Mouse (Mus musculus) hindbrain, embryonic 11.5 days (tissue): ENCODE data around the gene 1700017B05Rik. TPM values are rescaled to one million over a fixed set of nuclear protein-coding genes. Genes with fewer than 3 reads are reported as not detected.

ENCODE experiments used
- ATAC-seq: fragments of 200-750 bp; cut with Nextera tagmentation; 2 replicates; pipeline ENCODE4 v1.8.0; 2017; ENCODE audit warnings: mild to moderate bottlenecking, moderate TSS enrichment, moderate library complexity; ENCODE audit not compliant: low FRiP score
- DNase-seq: peaks from one replicate; pipeline ENCODE4 v3.0.0-alpha.2; 2015; ENCODE audit warnings: low spot score
- H3K27ac ChIP-seq: fragments of 300-500 bp; sonication (generic); 2 replicates; pipeline ENCODE4 v1.5.1; 2014; ENCODE audit warnings: mild to moderate bottlenecking, low read depth, low read length
- H3K27me3 ChIP-seq: fragments of 300-500 bp; sonication (generic); 2 replicates; pipeline ENCODE4 v1.6.1; 2014; ENCODE audit warnings: mild to moderate bottlenecking, low read length, moderate library complexity, mixed read lengths; ENCODE audit not compliant: control insufficient read depth, insufficient read depth
- H3K36me3 ChIP-seq: fragments of 300-500 bp; sonication (generic); 2 replicates; pipeline ENCODE4 v1.6.1; 2014; ENCODE audit warnings: mild to moderate bottlenecking, low read length, moderate library complexity, mixed read lengths; ENCODE audit not compliant: control insufficient read depth, insufficient read depth
- H3K4me1 ChIP-seq: fragments of 300-500 bp; sonication (generic); replicated peaks from 2 replicates; pipeline ENCODE4 v1.6.1; 2014; ENCODE audit warnings: low read length, mixed read lengths; ENCODE audit not compliant: control insufficient read depth, insufficient read depth
- H3K4me2 ChIP-seq: fragments of 300-500 bp; sonication (generic); replicated peaks from 2 replicates; pipeline ENCODE4 v1.6.1; 2014; ENCODE audit warnings: mild to moderate bottlenecking, low read depth, low read length
- H3K4me3 ChIP-seq: fragments of 300-500 bp; sonication (generic); 2 replicates; pipeline ENCODE4 v1.5.1; 2014; ENCODE audit warnings: low read depth, low read length
- H3K9ac ChIP-seq: fragments of 300-500 bp; sonication (generic); 2 replicates; pipeline ENCODE4 v1.6.1; 2014; ENCODE audit warnings: low read depth, low read length
- H3K9me3 ChIP-seq: fragments of 300-500 bp; sonication (generic); 2 replicates; pipeline ENCODE4 v1.6.1; 2016; ENCODE audit warnings: low read length; ENCODE audit not compliant: control insufficient read depth
- WGBS: fragments of 180-500 bp; shearing (Covaris S2); extraction: QIAGEN DNeasy Blood & Tissue Kit; methylation state at CpG from one replicate; pipeline ENCODE4 v1.1.7; 2014; 5-methylcytosine and 5-hydroxymethylcytosine counted together
- polyA plus RNA-seq: library from polyadenylated mRNA; unstranded; fragments of >200 nt; fragmentation: Nextera tagmentation; extraction: Ambion mirVana; gene quantifications from 2 replicates; pipeline ENCODE4 v1.2.1, GENCODE M21; 2014

The 1700017B05Rik gene
- polyA plus RNA-seq, 1 experiment from 2014 or later, result 7.6 TPM

- H3K4me3 ChIP-seq, result no peak overlapping the region
- no peak overlapping the region for H3K9ac ChIP-seq
- 88% methylated on average over 6 of the region's 6 CpGs for WGBS
- no peaks in the 10 kb centered on the region for H3K4me1 ChIP-seq
- H3K27ac ChIP-seq, result no peak overlapping the region
- DNase-seq, result no peak
- no peaks in the 10 kb centered on the region for H3K9me3 ChIP-seq
- no peak overlapping the region for H3K4me2 ChIP-seq
- no peaks in the 10 kb centered on the region for H3K36me3 ChIP-seq
- no peaks in the 10 kb centered on the region for H3K27me3 ChIP-seq
- no peak for ATAC-seq
Measured at GRCm38 (mm10) chr9:57299790-57300477, 37.5 kb upstream of the 1700017B05Rik start.

GRCm38 (mm10) chr9:57297938-57298337 lies 35.5 kb upstream of the 1700017B05Rik start:
- Histone ChIP-seq H3K27ac (no peak overlapping the region), H3K9me3 (no peaks in the 10 kb centered on the region), H3K9ac (no peak overlapping the region), H3K27me3 (no peaks in the 10 kb centered on the region), H3K4me1 (no peaks in the 10 kb centered on the region), H3K36me3 (no peaks in the 10 kb centered on the region), H3K4me2 (no peak overlapping the region), H3K4me3 (no peak overlapping the region)
- DNase-seq, result no peak
- ATAC-seq, result no peak
- WGBS, result 95% methylated on average over 2 of the region's 2 CpGs

DNA sequence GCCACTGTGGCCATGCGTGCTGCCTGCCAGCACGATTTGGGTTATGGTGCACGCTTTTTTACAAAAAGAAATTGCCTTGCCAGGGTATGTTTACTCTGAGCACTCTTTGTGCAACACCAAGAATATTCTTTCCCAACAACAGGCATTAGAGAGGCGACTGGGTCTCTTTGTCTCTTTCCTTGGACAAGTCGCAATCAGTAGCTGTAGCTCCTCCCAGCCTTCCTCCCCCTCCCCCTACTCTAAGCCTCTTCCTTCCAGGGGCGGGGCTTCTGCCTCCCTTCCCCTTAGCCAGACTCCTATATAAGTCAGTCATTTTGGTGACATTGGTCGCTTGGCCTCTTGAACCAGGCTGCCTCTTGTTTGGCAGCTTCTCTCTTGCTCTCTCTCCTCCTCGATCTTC lies 33.9 kb upstream of the 1700017B05Rik start:
- whole genome bisulfite sequencing, result 61% methylated on average over 8 of the region's 8 CpGs
- H3K27ac ChIP-seq, result no peak overlapping the region
- ATAC-seq (no peak), DNase-seq (no peak)
- H3K4me2 ChIP-seq, result no peak overlapping the region
- H3K9ac ChIP-seq, result no peak overlapping the region
- no peaks in the 10 kb centered on the region for H3K4me1 ChIP-seq
- no peaks in the 10 kb centered on the region for H3K36me3 ChIP-seq
- no peak overlapping the region for H3K4me3 ChIP-seq
- no peaks in the 10 kb centered on the region for H3K9me3 ChIP-seq
- H3K27me3 ChIP-seq, result no peaks in the 10 kb centered on the region

- no peak overlapping the region for H3K9ac ChIP-seq
- 90% methylated on average over 3 of the region's 3 CpGs for WGBS
- no peak overlapping the region for H3K4me2 ChIP-seq
- no peak for DNase-seq
- no peak overlapping the region for H3K4me3 ChIP-seq
- no peak overlapping the region for H3K27ac ChIP-seq
- no peaks in the 10 kb centered on the region for H3K4me1 ChIP-seq
- no peak for ATAC-seq
- no peaks in the 10 kb centered on the region for H3K27me3 ChIP-seq
- no peaks in the 10 kb centered on the region for H3K36me3 ChIP-seq
- H3K9me3 ChIP-seq, result no peaks in the 10 kb centered on the region
Measured at GRCm38 (mm10) chr9:57295666-57296065, 33.3 kb upstream of the 1700017B05Rik start.

GRCm38 (mm10) chr9:57294905-57295304 lies 32.5 kb upstream of the 1700017B05Rik start:
- DNase-seq (no peak), ATAC-seq (no peak)
- H3K36me3 ChIP-seq, result no peaks in the 10 kb centered on the region
- H3K9me3 ChIP-seq, result no peaks in the 10 kb centered on the region
- H3K4me1 ChIP-seq, result no peaks in the 10 kb centered on the region
- no peak overlapping the region for H3K9ac ChIP-seq
- 83% methylated on average over 3 of the region's 3 CpGs for WGBS
- H3K27ac ChIP-seq, result no peak overlapping the region
- H3K4me2 ChIP-seq, result no peak overlapping the region
- H3K4me3 ChIP-seq, result no peak overlapping the region
- H3K27me3 ChIP-seq, result no peaks in the 10 kb centered on the region

DNA sequence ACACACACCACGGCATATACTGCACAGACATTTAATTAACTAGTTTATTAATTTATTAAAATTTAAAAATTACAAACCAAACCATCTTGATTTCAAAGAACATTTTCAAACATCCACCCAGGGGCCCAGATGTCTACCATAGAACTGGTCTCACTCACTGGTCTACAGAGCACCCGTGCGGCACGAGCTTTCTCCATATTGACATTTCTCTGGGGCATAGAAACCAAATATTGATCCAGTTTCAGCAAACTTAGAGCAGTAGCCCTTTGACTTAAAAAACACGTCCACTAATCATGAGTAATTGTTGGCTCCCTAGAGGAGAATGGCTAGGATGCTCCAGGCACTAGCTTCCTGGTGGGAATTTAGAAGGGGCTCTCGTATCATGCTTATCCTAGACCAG lies 24.8 kb upstream of the 1700017B05Rik start:
- WGBS, result 93% methylated on average over 6 of the region's 6 CpGs
- H3K27me3 ChIP-seq, result no peaks in the 10 kb centered on the region
- no peaks in the 10 kb centered on the region for H3K4me1 ChIP-seq
- DNase-seq, result no peak
- no peak overlapping the region for H3K4me3 ChIP-seq
- H3K9me3 ChIP-seq, result no peaks in the 10 kb centered on the region
- no peak overlapping the region for H3K4me2 ChIP-seq
- no peak overlapping the region for H3K9ac ChIP-seq
- no peaks in the 10 kb centered on the region for H3K36me3 ChIP-seq
- no peak overlapping the region for H3K27ac ChIP-seq
- no peak for ATAC-seq

DNA sequence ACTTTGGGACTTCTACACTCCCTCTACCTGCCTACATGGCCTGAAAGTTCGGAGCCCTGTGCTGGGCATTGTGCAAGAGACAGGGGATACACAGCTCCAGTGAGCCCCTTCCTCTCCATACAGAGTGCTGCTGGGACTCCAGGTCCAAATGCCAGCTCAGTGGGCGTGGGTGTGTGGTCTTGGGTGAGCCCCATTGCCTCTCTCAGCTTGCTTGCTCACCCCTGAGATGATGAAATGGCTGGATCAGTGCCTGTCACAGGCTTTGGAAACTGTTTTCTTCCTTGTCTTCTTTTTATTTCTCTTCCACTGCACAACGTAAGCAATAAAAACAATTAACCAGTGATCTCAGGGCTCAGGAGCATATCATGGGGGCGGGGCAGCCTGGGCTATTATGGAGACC lies 20.9 kb upstream of the 1700017B05Rik start:
- Histone ChIP-seq H3K9ac (no peak overlapping the region), H3K27ac (no peak overlapping the region), H3K4me2 (no peak overlapping the region), H3K36me3 (no peaks in the 10 kb centered on the region), H3K27me3 (no peaks in the 10 kb centered on the region), H3K4me3 (no peak overlapping the region), H3K4me1 (no peaks in the 10 kb centered on the region), H3K9me3 (no peaks in the 10 kb centered on the region)
- WGBS, result 63% methylated on average over 4 of the region's 4 CpGs
- ATAC-seq, result no peak
- no peak for DNase-seq

DNA sequence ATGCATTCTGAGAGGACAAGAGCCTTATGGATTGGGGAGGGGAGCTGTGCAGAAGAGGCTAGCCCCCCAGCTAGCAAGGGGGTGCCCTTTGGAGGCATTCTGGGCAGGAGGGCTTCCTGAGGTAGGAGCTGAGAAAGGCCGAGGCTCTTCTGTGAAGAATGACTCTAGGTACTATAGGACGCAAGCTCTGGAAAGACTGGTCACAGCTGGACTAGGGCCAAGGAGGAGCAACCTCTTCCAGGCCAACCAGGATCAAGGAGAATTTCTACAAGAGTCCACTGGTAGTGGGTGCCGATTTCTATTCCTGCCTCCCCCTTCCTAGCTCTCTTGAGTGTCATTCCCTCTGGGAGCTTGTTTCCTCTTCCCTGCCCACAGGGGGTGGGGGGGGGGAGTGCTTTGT lies 20.3 kb upstream of the 1700017B05Rik start:
- 90% methylated on average over 3 of the region's 3 CpGs for WGBS
- DNase-seq (no peak), ATAC-seq (no peak)
- no peaks in the 10 kb centered on the region for H3K4me1 ChIP-seq
- no peak overlapping the region for H3K4me2 ChIP-seq
- no peak overlapping the region for H3K9ac ChIP-seq
- H3K27ac ChIP-seq, result no peak overlapping the region
- H3K9me3 ChIP-seq, result no peaks in the 10 kb centered on the region
- no peaks in the 10 kb centered on the region for H3K36me3 ChIP-seq
- no peaks in the 10 kb centered on the region for H3K27me3 ChIP-seq
- no peak overlapping the region for H3K4me3 ChIP-seq

GRCm38 (mm10) chr9:57281549-57281948 lies 19.1 kb upstream of the 1700017B05Rik start:
- Histone ChIP-seq H3K27ac (no peak overlapping the region), H3K4me3 (no peak overlapping the region), H3K4me1 (no peaks in the 10 kb centered on the region), H3K27me3 (no peaks in the 10 kb centered on the region), H3K9me3 (no peaks in the 10 kb centered on the region), H3K9ac (no peak overlapping the region), H3K4me2 (peak overlapping the region; percentile 34), H3K36me3 (no peaks in the 10 kb centered on the region)
- ATAC-seq, result no peak
- DNase-seq, result peak; percentile 53
- WGBS, result 12% methylated on average over 20 of the region's 20 CpGs
